Mouse (Mus musculus): ENCODE data around the gene Atxn1. TPM values are rescaled to one million over a fixed set of nuclear protein-coding genes. Genes with fewer than 3 reads are reported as not detected.

Atxn1 gene
- total RNA-seq, 1 experiment from 2014 or later: 19.8 TPM

- ATAC-seq (replicated peaks in 1 of 2; ENCODE audit: insufficient read depth in 1 of 2, low FRiP score in 2 of 2, low TSS enrichment in 1 of 2, low read depth in 1 of 2, poor library complexity in 2 of 2, severe bottlenecking in 2 of 2): no peak
Observed at GRCm38 (mm10) chr13:45669969-45670368, 294.8 kb downstream of the Atxn1 start.

GRCm38 (mm10) chr13:45662852-45663251 lies 302.0 kb downstream of the Atxn1 start:
- no peak for ATAC-seq (replicated peaks in 1 of 2; ENCODE audit: insufficient read depth in 1 of 2, low FRiP score in 2 of 2, low TSS enrichment in 1 of 2, low read depth in 1 of 2, poor library complexity in 2 of 2, severe bottlenecking in 2 of 2)

GRCm38 (mm10) chr13:45662216-45662615 lies 302.6 kb downstream of the Atxn1 start:
- no peak for ATAC-seq (replicated peaks in 1 of 2; ENCODE audit: insufficient read depth in 1 of 2, low FRiP score in 2 of 2, low TSS enrichment in 1 of 2, low read depth in 1 of 2, poor library complexity in 2 of 2, severe bottlenecking in 2 of 2)

DNA sequence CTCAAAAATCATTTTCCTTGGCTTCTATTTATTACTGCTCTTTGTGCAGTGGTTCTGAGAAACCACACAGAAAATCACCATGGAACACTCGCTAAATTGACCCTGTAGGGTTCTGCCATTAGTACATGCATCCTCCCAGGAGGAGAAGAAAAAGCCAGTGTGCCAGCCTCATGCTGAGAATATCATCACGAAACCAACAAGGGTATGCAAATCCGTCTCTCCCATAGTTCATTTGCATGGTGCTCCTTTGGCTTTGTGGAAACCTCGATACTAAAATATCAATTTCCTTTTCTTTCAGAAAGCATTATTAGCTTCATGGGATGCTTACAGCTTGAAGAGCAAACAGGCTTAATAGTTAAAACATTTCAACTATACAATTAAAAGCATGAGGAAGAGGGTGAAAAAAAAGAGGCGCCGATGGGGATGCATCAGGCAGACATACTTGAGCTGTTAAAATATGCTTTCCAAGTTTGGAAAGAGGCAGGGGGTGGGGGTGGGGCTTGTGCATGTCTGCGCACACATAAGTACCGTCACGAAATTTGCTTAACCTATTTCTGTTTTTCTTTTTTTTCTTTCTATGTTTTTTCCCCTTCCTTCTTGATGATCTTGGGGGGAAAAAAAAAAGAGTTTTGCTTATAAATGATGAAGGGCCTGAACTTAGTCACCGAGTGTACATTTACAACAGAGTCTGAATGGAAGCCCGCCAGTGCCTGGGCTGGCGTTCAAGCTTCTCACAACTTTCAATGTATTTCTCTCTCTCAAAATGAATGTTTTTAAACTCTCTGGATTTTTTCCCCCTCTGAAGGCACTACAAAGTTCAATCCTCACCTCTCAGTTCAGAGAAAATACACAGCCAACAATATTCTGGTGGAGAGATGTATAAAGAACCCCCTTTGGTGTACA lies 303.3 kb downstream of the Atxn1 start:
- ATAC-seq (replicated peaks in 1 of 2; ENCODE audit: insufficient read depth in 1 of 2, low FRiP score in 2 of 2, low TSS enrichment in 1 of 2, low read depth in 1 of 2, poor library complexity in 2 of 2, severe bottlenecking in 2 of 2): no peak

DNA sequence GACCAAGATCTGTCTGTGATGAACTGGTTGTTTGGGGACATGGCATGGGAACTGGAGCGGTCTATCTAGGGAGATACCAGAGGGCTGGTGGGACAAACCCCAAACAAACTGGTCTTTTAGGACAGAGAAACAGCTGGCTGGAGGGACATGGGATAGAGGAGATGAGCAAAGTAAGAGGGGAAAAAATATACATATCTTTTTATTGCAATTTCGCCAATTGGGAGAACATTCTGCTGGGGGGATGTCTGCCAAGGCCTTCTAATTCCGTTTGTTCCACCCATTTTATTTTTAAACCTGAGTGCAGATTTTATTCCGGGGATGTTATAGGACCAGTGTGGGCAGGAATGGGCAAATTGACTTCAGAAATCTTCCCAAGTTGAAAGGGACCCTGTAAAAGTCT lies 305.0 kb downstream of the Atxn1 start:
- no peak for ATAC-seq (replicated peaks in 1 of 2; ENCODE audit: insufficient read depth in 1 of 2, low FRiP score in 2 of 2, low TSS enrichment in 1 of 2, low read depth in 1 of 2, poor library complexity in 2 of 2, severe bottlenecking in 2 of 2)

- no peak for ATAC-seq (replicated peaks in 1 of 2; ENCODE audit: insufficient read depth in 1 of 2, low FRiP score in 2 of 2, low TSS enrichment in 1 of 2, low read depth in 1 of 2, poor library complexity in 2 of 2, severe bottlenecking in 2 of 2)
Observed at GRCm38 (mm10) chr13:45658343-45658742, 306.5 kb downstream of the Atxn1 start.

- ATAC-seq (replicated peaks in 1 of 2; ENCODE audit: insufficient read depth in 1 of 2, low FRiP score in 2 of 2, low TSS enrichment in 1 of 2, low read depth in 1 of 2, poor library complexity in 2 of 2, severe bottlenecking in 2 of 2): no peak
Observed at GRCm38 (mm10) chr13:45657176-45657575, 307.6 kb downstream of the Atxn1 start.

- no peak for ATAC-seq (replicated peaks in 1 of 2; ENCODE audit: insufficient read depth in 1 of 2, low FRiP score in 2 of 2, low TSS enrichment in 1 of 2, low read depth in 1 of 2, poor library complexity in 2 of 2, severe bottlenecking in 2 of 2)
Observed at GRCm38 (mm10) chr13:45651652-45652241, 313.1 kb downstream of the Atxn1 start.

GRCm38 (mm10) chr13:45649197-45649812 lies 315.5 kb downstream of the Atxn1 start:
- ATAC-seq (replicated peaks in 1 of 2; ENCODE audit: insufficient read depth in 1 of 2, low FRiP score in 2 of 2, low TSS enrichment in 1 of 2, low read depth in 1 of 2, poor library complexity in 2 of 2, severe bottlenecking in 2 of 2): peak; percentile 12 to 72; a peak in 2 of 4 replicates

DNA sequence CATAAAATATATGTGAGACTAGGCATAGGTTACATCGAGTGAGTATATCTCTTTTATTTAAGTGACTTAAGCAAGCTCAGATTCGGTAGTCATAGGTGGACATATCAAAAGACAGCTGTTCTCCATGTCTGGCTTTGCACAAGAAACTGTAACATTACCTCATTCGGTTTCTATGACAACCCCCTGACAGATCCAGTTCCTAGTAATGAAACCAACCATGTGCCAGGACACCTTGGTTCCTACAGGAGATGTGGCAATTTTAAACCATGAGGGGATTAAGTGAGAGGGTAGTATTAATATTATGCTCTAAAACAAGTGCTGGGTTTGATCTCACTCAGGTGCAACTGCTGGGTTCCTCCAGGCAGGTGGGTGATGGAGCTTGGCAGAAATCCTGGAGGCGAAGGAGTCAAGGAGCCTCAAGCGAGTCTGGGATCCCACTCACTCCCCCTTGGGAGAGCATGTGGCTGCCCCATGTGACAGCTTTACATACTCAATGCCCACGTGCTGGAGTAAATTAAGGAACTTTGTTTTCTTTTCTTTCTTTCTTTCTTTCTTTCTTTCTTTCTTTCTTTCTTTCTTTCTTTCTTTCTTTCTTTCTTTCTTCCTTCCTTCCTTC lies 320.9 kb downstream of the Atxn1 start:
- no peak; a peak in 1 of 4 replicates for ATAC-seq (replicated peaks in 1 of 2; ENCODE audit: insufficient read depth in 1 of 2, low FRiP score in 2 of 2, low TSS enrichment in 1 of 2, low read depth in 1 of 2, poor library complexity in 2 of 2, severe bottlenecking in 2 of 2)

DNA sequence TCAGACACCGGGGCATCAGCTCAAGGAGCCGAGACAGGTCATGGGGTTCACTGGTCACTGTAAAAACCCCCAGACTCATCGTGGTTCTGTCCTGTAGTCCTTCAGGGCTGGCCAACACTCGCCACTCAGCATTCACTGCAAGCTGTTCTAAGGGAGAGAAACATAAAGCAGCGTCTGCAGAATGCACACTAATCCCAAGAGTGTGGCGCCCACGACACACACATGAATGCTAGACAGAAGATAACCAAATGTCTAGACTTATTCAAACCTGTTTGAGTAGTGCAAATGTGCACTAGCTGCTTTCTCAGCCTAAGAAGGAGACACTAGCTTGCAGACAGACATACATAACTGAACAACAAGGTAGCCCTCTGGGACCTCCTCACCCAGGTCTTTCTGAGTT lies 321.9 kb downstream of the Atxn1 start:
- no peak for ATAC-seq (replicated peaks in 1 of 2; ENCODE audit: insufficient read depth in 1 of 2, low FRiP score in 2 of 2, low TSS enrichment in 1 of 2, low read depth in 1 of 2, poor library complexity in 2 of 2, severe bottlenecking in 2 of 2)

- ATAC-seq (replicated peaks in 1 of 2; ENCODE audit: insufficient read depth in 1 of 2, low FRiP score in 2 of 2, low TSS enrichment in 1 of 2, low read depth in 1 of 2, poor library complexity in 2 of 2, severe bottlenecking in 2 of 2): no peak
Observed at GRCm38 (mm10) chr13:45640431-45640830, 324.4 kb downstream of the Atxn1 start.

DNA sequence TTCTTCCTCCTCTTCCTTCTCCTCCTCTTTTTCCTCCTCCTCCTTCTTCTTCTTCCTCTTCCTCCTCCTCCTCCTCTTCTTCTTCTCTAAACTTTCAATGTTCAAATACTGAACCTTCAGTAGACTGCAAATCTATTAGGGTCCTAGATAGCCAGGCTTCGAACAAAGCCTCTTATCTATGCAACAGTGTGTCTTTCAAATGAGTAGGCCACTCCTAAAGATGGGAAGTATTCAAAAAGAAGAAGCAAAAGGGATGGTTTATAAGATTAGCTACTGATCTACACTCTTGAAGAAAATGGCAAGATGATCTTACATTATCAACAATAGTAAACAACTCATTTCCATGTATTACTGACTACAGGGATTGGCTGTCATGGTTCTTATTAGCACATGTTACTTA lies 326.5 kb downstream of the Atxn1 start:
- ATAC-seq (replicated peaks in 1 of 2; ENCODE audit: insufficient read depth in 1 of 2, low FRiP score in 2 of 2, low TSS enrichment in 1 of 2, low read depth in 1 of 2, poor library complexity in 2 of 2, severe bottlenecking in 2 of 2): no peak

- no peak for ATAC-seq (replicated peaks in 1 of 2; ENCODE audit: insufficient read depth in 1 of 2, low FRiP score in 2 of 2, low TSS enrichment in 1 of 2, low read depth in 1 of 2, poor library complexity in 2 of 2, severe bottlenecking in 2 of 2)
Observed at GRCm38 (mm10) chr13:45637324-45637723, 327.5 kb downstream of the Atxn1 start.

- no peak for ATAC-seq (replicated peaks in 1 of 2; ENCODE audit: insufficient read depth in 1 of 2, low FRiP score in 2 of 2, low TSS enrichment in 1 of 2, low read depth in 1 of 2, poor library complexity in 2 of 2, severe bottlenecking in 2 of 2)
Observed at GRCm38 (mm10) chr13:45636435-45636834, 328.4 kb downstream of the Atxn1 start.

DNA sequence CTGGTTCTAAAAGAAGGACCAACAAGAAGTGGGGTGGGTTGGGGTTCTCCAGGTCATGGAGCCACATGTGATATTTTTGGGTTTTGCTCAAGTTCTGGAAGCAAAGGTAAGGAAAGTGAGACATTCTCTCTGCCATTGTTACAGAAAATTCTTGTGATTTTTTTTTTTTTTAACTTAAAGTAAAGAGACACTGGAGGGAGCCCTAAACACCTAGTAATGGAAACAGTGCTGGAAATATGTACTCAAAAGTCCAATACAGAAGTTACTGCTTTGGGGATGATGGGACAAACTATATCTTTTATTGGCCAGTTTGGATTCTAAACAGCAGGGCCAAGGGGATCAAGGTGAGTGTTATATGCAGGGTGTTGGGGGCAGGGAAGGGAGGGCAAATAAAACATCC lies 330.9 kb downstream of the Atxn1 start:
- ATAC-seq (replicated peaks in 1 of 2; ENCODE audit: insufficient read depth in 1 of 2, low FRiP score in 2 of 2, low TSS enrichment in 1 of 2, low read depth in 1 of 2, poor library complexity in 2 of 2, severe bottlenecking in 2 of 2): no peak

GRCm38 (mm10) chr13:45632133-45632532 lies 332.7 kb downstream of the Atxn1 start:
- ATAC-seq (replicated peaks in 1 of 2; ENCODE audit: insufficient read depth in 1 of 2, low FRiP score in 2 of 2, low TSS enrichment in 1 of 2, low read depth in 1 of 2, poor library complexity in 2 of 2, severe bottlenecking in 2 of 2): no peak

Measured in hematopoietic stem cell, adult 5-6 weeks (primary cell).